Mouse (Mus musculus) heart, postnatal 14 days (tissue): ENCODE results near the gene Batf2. TPM values are rescaled to one million over a fixed set of nuclear protein-coding genes. Genes with fewer than 3 reads are reported as not detected.
"Not testable (repeated sequence)": the region's sequence is repeated elsewhere in the genome, so short reads cannot be mapped to it uniquely, and the experiment has no call there.

ENCODE experiments used
- DNase-seq, 2 experiments: peaks; one replicate each; pipeline ENCODE4 v3.0.0; 2021 to 2022
- intact Hi-C: fragments of 180-260 bp; cut with DNase I; formaldehyde crosslinking; loops from one replicate; pipeline ENCODE4 v1.15.1; 2025
- total RNA-seq, 2 experiments: library from RNA; stranded (reverse); gene quantifications; 2 replicates each; pipeline ENCODE4 v1.2.3; 2021

Gene Batf2
- total RNA-seq, 2 experiments from 2014 or later = 0.46 to 0.88 TPM

GRCm38 (mm10) chr19:6130414-6131128 lies 10.2 kb upstream of the Batf2 start:
- not testable (repeated sequence) for DNase-seq
- intact Hi-C loops = loop anchor here (10.0 kb wide), 1 partner anchor 356 kb away; the partner anchor contains the start of gene Scyl1

- intact Hi-C loops = loop anchor here (10.0 kb wide), 1 partner anchor 357 kb away; the partner anchor contains the start of gene Scyl1
- no peak for DNase-seq
These were observed 8.5 kb upstream of the Batf2 start for GRCm38 (mm10) chr19:6132171-6132827.

- not testable (repeated sequence) for DNase-seq
- intact Hi-C loops = loop anchor here (10.0 kb wide), 1 partner anchor 358 kb away; the partner anchor contains the start of gene Scyl1
These were observed 7.6 kb upstream of the Batf2 start for GRCm38 (mm10) chr19:6133197-6133596.

- intact Hi-C loops = loop anchor here (10.0 kb wide), 1 partner anchor 362 kb away; the partner anchor contains the start of gene Scyl1
These were observed 4.4 kb upstream of the Batf2 start for GRCm38 (mm10) chr19:6136397-6136796.

GRCm38 (mm10) chr19:6139701-6140100 lies 1.1 kb upstream of the Batf2 start:
- DNase-seq = no peak
- intact Hi-C loops = loop anchor here (5.0 to 10.0 kb wide), 2 partner anchors 98 to 365 kb away; partner anchors contain the start of genes Ppp2r5b and Scyl1

More at GRCm38 (mm10) chr19:6136397-6136796, 4.4 kb upstream of the Batf2 start:
- no peak for DNase-seq

GRCm38 (mm10) chr19:6140374-6140677 lies 457 bp upstream of the Batf2 start:
- intact Hi-C loops = loop anchor here (5.0 kb wide), 1 partner anchor 97 kb away; the partner anchor contains the start of gene Ppp2r5b
- DNase-seq = no peak

- peak; percentile 63 to 82 for DNase-seq
- intact Hi-C loops = loop anchor here (5.0 kb wide), 1 partner anchor 96 kb away; the partner anchor contains the start of gene Ppp2r5b
These were observed 589 bp downstream of the Batf2 start, which contains the start of gene Arl2 for GRCm38 (mm10) chr19:6141394-6141749. TSS of gene Arl2 (minus strand) at chr19:6141548.

GRCm38 (mm10) chr19:6144842-6145241 lies 4.1 kb downstream of the Batf2 start:
- intact Hi-C loops = loop anchor here (5.0 kb wide), 1 partner anchor 92 kb away; the partner anchor contains the start of gene Ppp2r5b
- no peak for DNase-seq

GRCm38 (mm10) chr19:6155174-6155573 lies 14.4 kb downstream of the Batf2 start:
- intact Hi-C loops = no loop called here
- no peak for DNase-seq

- DNase-seq = no peak
- intact Hi-C loops = no loop called here
These were observed 15.6 kb downstream of the Batf2 start for GRCm38 (mm10) chr19:6156372-6156771.

GRCm38 (mm10) chr19:6157220-6157619 lies 16.4 kb downstream of the Batf2 start:
- intact Hi-C loops = no loop called here
- DNase-seq = no peak

- intact Hi-C loops = no loop called here
- DNase-seq = peak; percentile 27 to 38
These were observed 23.2 kb downstream of the Batf2 start for GRCm38 (mm10) chr19:6163872-6164547.

GRCm38 (mm10) chr19:6166750-6167149 lies 26.0 kb downstream of the Batf2 start:
- intact Hi-C loops = no loop called here
- DNase-seq = no peak

GRCm38 (mm10) chr19:6171215-6171614 lies 30.4 kb downstream of the Batf2 start:
- intact Hi-C loops = no loop called here
- no peak for DNase-seq

- intact Hi-C loops = no loop called here
- DNase-seq = no peak
These were observed 34.0 kb downstream of the Batf2 start for GRCm38 (mm10) chr19:6174771-6175170.

GRCm38 (mm10) chr19:6178775-6179174 lies 38.0 kb downstream of the Batf2 start:
- DNase-seq = no peak
- intact Hi-C loops = no loop called here

GRCm38 (mm10) chr19:6181629-6182028 lies 40.8 kb downstream of the Batf2 start:
- DNase-seq = peak in 1 of 2 experiments; percentile 20
- intact Hi-C loops = no loop called here

- no peak for DNase-seq
- intact Hi-C loops = no loop called here
These were observed 41.8 kb downstream of the Batf2 start for GRCm38 (mm10) chr19:6182534-6182933.

- no peak for DNase-seq
- intact Hi-C loops = no loop called here
These were observed 43.3 kb downstream of the Batf2 start, which contains the start of gene Majin for GRCm38 (mm10) chr19:6184131-6184530. TSS of gene Majin (plus strand) at chr19:6184388.

GRCm38 (mm10) chr19:6204265-6204664 lies 63.5 kb downstream of the Batf2 start:
- intact Hi-C loops = no loop called here
- DNase-seq = no peak

- intact Hi-C loops = no loop called here
- no peak for DNase-seq
These were observed 65.9 kb downstream of the Batf2 start for GRCm38 (mm10) chr19:6206716-6207115.
